9 mouse cellular contexts compared by ENCODE assay signal in genomic region chr5:90500714-90501113, GRCm38 (mm10). TPM values are rescaled to one million over a fixed set of nuclear protein-coding genes. Genes with fewer than 3 reads are reported as not detected.
DNase-seq lines count a peak whose midpoint lies in the region; ATAC-seq and TF ChIP-seq lines count a peak whose summit lies in the region.
"Had no signal": no experiment of that assay in that cellular context is flagged by ENCODE, and none has a peak within 500 bp of the region (broad histone marks: within the 10 kb centered on the region; RNA-seq: fewer than 3 reads in every experiment).

No protein-coding gene starts in this region.

- no peak overlapping the region for H3K4me3 ChIP-seq in embryonic facial prominence, embryonic 10.5 days
- H3K4me3 ChIP-seq in heart, embryonic 10.5 days = no peak overlapping the region
- H3K4me3 ChIP-seq in lung, embryonic 14.5 days (ENCODE audit: low read depth, low read length) = no peak overlapping the region
- H3K4me3 ChIP-seq: heart, embryonic 15.5 days had no signal

- peak; percentile 62; the same call in 1 of the 2 replicates for ATAC-seq in lung, embryonic 14.5 days (ENCODE audit: insufficient read depth)

- no peak overlapping the region for H3K27ac ChIP-seq in embryonic facial prominence, embryonic 10.5 days (replicated peaks)
- no peak overlapping the region for H3K27ac ChIP-seq in heart, embryonic 10.5 days
- no peak overlapping the region for H3K27ac ChIP-seq in lung, embryonic 14.5 days (ENCODE audit: low read depth)
- H3K27ac ChIP-seq: heart, embryonic 15.5 days had no signal

- no peak overlapping the region for H3K9ac ChIP-seq in lung, embryonic 14.5 days
- H3K9ac ChIP-seq: heart, embryonic 15.5 days had no signal

- TF ChIP-seq CTCF in lung, embryonic 14.5 days (IDR thresholded peaks at IDR 0.05; ENCODE audit: low read depth) = peak; percentile 90

- H3K36me3 ChIP-seq in embryonic facial prominence, embryonic 10.5 days (replicated peaks) = no peaks in the 10 kb centered on the region
- no peaks in the 10 kb centered on the region for H3K36me3 ChIP-seq in heart, embryonic 10.5 days
- no peaks in the 10 kb centered on the region for H3K36me3 ChIP-seq in lung, embryonic 14.5 days (ENCODE audit: insufficient read depth)
- H3K36me3 ChIP-seq: heart, embryonic 15.5 days had no signal

- peak; percentile 62 to 71 for DNase-seq in CD8-positive naive resting alpha-beta T cell, adult 2 months (ENCODE audit: low read depth in 2 of 2, low spot score in 2 of 2)
- peak; percentile 76 for DNase-seq in adrenal gland, postnatal 25 days
- peak; percentile 83 for DNase-seq in embryonic facial prominence, embryonic 10.5 days (ENCODE audit: low spot score)
- peak; percentile 83 for DNase-seq in heart, embryonic 10.5 days (ENCODE audit: low spot score)
- peak; percentile 79 for DNase-seq in kidney, postnatal 14 days
- peak; percentile 89 for DNase-seq in lung, embryonic 14.5 days
- DNase-seq in ovary, postnatal 36 days (ENCODE audit: low spot score) = peak; percentile 73
- peak; percentile 79 for DNase-seq in thymus, postnatal 25 days

- no peaks in the 10 kb centered on the region for H3K27me3 ChIP-seq in embryonic facial prominence, embryonic 10.5 days (replicated peaks; ENCODE audit: low read depth, poor library complexity, severe bottlenecking)
- H3K27me3 ChIP-seq in heart, embryonic 10.5 days (ENCODE audit: insufficient read depth, poor library complexity, severe bottlenecking) = no peaks in the 10 kb centered on the region
- no peaks in the 10 kb centered on the region for H3K27me3 ChIP-seq in lung, embryonic 14.5 days (ENCODE audit: insufficient read depth, low read length)
- H3K27me3 ChIP-seq: heart, embryonic 15.5 days had no signal

- H3K4me1 ChIP-seq in embryonic facial prominence, embryonic 10.5 days = no peaks in the 10 kb centered on the region
- 0 out of 2 replicates have a peak, but pooled peaks cover 4% of the 10 kb centered on the region for H3K4me1 ChIP-seq in heart, embryonic 10.5 days
- no peaks in the 10 kb centered on the region for H3K4me1 ChIP-seq in lung, embryonic 14.5 days (ENCODE audit: insufficient read depth)

- WGBS in embryonic facial prominence, embryonic 10.5 days = 5% methylated on average over 6 of the region's 6 CpGs
- 3% methylated on average over 6 of the region's 6 CpGs for WGBS in heart, embryonic 10.5 days
- WGBS in lung, embryonic 14.5 days = 4% methylated on average over 6 of the region's 6 CpGs

- no peak overlapping the region for H3K4me2 ChIP-seq in lung, embryonic 14.5 days
- H3K4me2 ChIP-seq: heart, embryonic 15.5 days had no signal

- H3K9me3 ChIP-seq in embryonic facial prominence, embryonic 10.5 days = no peaks in the 10 kb centered on the region
- no peaks in the 10 kb centered on the region for H3K9me3 ChIP-seq in heart, embryonic 10.5 days
- no peaks in the 10 kb centered on the region for H3K9me3 ChIP-seq in lung, embryonic 14.5 days (ENCODE audit: low read depth, low read length)
- H3K9me3 ChIP-seq: heart, embryonic 15.5 days had no signal

RNA-seq across cellular contexts. Expression of gene Afp, which starts 10.2 kb away (rescaled TPM):
- not detected in 2 replicates for total RNA-seq in adrenal gland, postnatal 25 days (2021)
- 0.19 and 1.4 TPM in 2 replicates for polyA plus RNA-seq in embryonic facial prominence, embryonic 10.5 days (2016; fragmentation: Nextera tagmentation; extraction: Ambion mirVana)
- polyA plus RNA-seq in heart, embryonic 10.5 days (2016; fragmentation: Nextera tagmentation; extraction: Ambion mirVana) = 34.1 and 916 TPM in 2 replicates
- polyA plus RNA-seq in lung, embryonic 14.5 days (2014; fragmentation: Nextera tagmentation; extraction: Ambion mirVana) = 2.1 and 4.5 TPM in 2 replicates

RNA-seq across cellular contexts. Expression of gene Afm, which starts 18.0 kb away (rescaled TPM):
- 2.4 TPM in 1 of 2 replicates, not detected in the other for total RNA-seq in adrenal gland, postnatal 25 days (2021)
- polyA plus RNA-seq in embryonic facial prominence, embryonic 10.5 days (2016; fragmentation: Nextera tagmentation; extraction: Ambion mirVana) = not detected in 2 replicates
- polyA plus RNA-seq in heart, embryonic 10.5 days (2016; fragmentation: Nextera tagmentation; extraction: Ambion mirVana) = 0.09 and 3.1 TPM in 2 replicates
- 0.12 TPM in 1 of 2 replicates, not detected in the other for polyA plus RNA-seq in lung, embryonic 14.5 days (2014; fragmentation: Nextera tagmentation; extraction: Ambion mirVana)
- polyA plus RNA-seq: heart, embryonic 15.5 days had no signal

RNA-seq across cellular contexts. Expression of gene Alb, which starts 40.0 kb away (rescaled TPM):
- 10.5 and 672 TPM in 2 replicates for total RNA-seq in adrenal gland, postnatal 25 days (2021)
- polyA plus RNA-seq in embryonic facial prominence, embryonic 10.5 days (2016; fragmentation: Nextera tagmentation; extraction: Ambion mirVana) = not detected in 2 replicates
- 1.2 and 25.7 TPM in 2 replicates for polyA plus RNA-seq in heart, embryonic 10.5 days (2016; fragmentation: Nextera tagmentation; extraction: Ambion mirVana)
- polyA plus RNA-seq in lung, embryonic 14.5 days (2014; fragmentation: Nextera tagmentation; extraction: Ambion mirVana) = 0.95 and 1.7 TPM in 2 replicates
